Mouse (Mus musculus): ENCODE measurements around the gene Apoa4. TPM values are rescaled to one million over a fixed set of nuclear protein-coding genes. Genes with fewer than 3 reads are reported as not detected.

The Apoa4 gene
- total RNA-seq, 1 experiment, result not detected

- DNase-seq (ENCODE audit: low read depth, low spot score), result no peak
- H3K27ac ChIP-seq (ENCODE audit: insufficient read depth, low read depth, low read length, poor library complexity, severe bottlenecking), result no peak overlapping the region
- H3K9me3 ChIP-seq (ENCODE audit: control insufficient read depth, insufficient read depth, low read depth, low read length), result no peaks in the 10 kb centered on the region
- in situ Hi-C loops (cut with MboI; ENCODE audit: low sequenced_read_pairs in 2 of 2, unreplicated experiment in 2 of 2), result no loop called here
- H3K4me3 ChIP-seq (ENCODE audit: insufficient read depth in 1 of 2, low read depth in 1 of 2, low read length in 2 of 2, poor library complexity in 1 of 2, severe bottlenecking in 1 of 2), result no peak overlapping the region
- H3K4me1 ChIP-seq (ENCODE audit: control insufficient read depth in 2 of 2, insufficient read depth in 2 of 2, low read length in 2 of 2, poor library complexity in 1 of 2), result no peaks in the 10 kb centered on the region; a peak in 1 of 4 replicates
- H3K9ac ChIP-seq (ENCODE audit: insufficient read depth, low read depth, low read length, poor library complexity, severe bottlenecking), result no peak overlapping the region
- no peak for TF ChIP-seq CHD2 (IDR thresholded peaks at IDR 0.05; ENCODE audit: low read depth, low read length)
- TF ChIP-seq HCFC1 (IDR thresholded peaks at IDR 0.05; ENCODE audit: borderline replicate concordance, insufficient read depth, low read length), result no peak
- no peak for TF ChIP-seq ZNF384 (IDR thresholded peaks at IDR 0.05; ENCODE audit: low read depth, low read length)
- TF ChIP-seq MAFK (IDR thresholded peaks at IDR 0.05; ENCODE audit: insufficient read depth, low read depth, low read length), result no peak
- peaks cover 13% of the 10 kb centered on the region for H3K36me3 ChIP-seq (ENCODE audit: control insufficient read depth, insufficient read depth, low read length, poor library complexity, severe bottlenecking)
These were observed 22.3 kb upstream of the Apoa4 start for GRCm38 (mm10) chr9:46218176-46218575.

DNA sequence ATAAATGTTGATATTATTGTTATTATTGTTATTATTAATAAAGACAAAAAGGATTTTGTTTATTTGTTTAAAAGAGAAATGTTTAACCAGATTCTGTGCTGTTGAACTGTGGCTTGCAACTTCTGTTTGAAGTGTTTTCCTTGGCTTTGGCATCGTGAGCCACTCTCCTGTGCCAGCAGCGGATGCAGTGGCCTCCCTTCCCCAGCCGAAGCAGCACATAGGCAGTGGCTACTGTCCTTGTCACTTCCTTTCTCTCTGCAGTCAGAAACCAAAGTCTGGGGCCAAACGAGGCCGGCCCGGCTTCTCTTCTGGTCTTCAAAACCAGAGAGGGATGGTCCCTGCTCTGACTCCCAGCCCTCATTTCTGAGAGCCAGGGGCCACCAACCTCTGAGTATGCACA, 17.4 kb upstream of the Apoa4 start:
- Histone ChIP-seq H3K36me3 (ENCODE audit: control insufficient read depth, insufficient read depth, low read length, poor library complexity, severe bottlenecking) (peaks cover 13% of the 10 kb centered on the region), H3K4me3 (ENCODE audit: insufficient read depth in 1 of 2, low read depth in 1 of 2, low read length in 2 of 2, poor library complexity in 1 of 2, severe bottlenecking in 1 of 2) (no peak overlapping the region), H3K9ac (ENCODE audit: insufficient read depth, low read depth, low read length, poor library complexity, severe bottlenecking) (no peak overlapping the region), H3K4me1 (ENCODE audit: control insufficient read depth in 2 of 2, insufficient read depth in 2 of 2, low read length in 2 of 2, poor library complexity in 1 of 2) (no peaks in the 10 kb centered on the region), H3K9me3 (ENCODE audit: control insufficient read depth, insufficient read depth, low read depth, low read length) (no peaks in the 10 kb centered on the region), H3K27ac (ENCODE audit: insufficient read depth, low read depth, low read length, poor library complexity, severe bottlenecking) (no peak overlapping the region)
- in situ Hi-C loops (cut with MboI; ENCODE audit: low sequenced_read_pairs in 2 of 2, unreplicated experiment in 2 of 2), result no loop called here
- no peak for DNase-seq (ENCODE audit: low read depth, low spot score)
- TF ChIP-seq ZNF384 (IDR thresholded peaks at IDR 0.05; ENCODE audit: low read depth, low read length) (no peak), HCFC1 (IDR thresholded peaks at IDR 0.05; ENCODE audit: borderline replicate concordance, insufficient read depth, low read length) (no peak), MAFK (IDR thresholded peaks at IDR 0.05; ENCODE audit: insufficient read depth, low read depth, low read length) (no peak), ZC3H11A (IDR thresholded peaks at IDR 0.05; ENCODE audit: borderline replicate concordance, low read depth, low read length) (no peak), CHD2 (IDR thresholded peaks at IDR 0.05; ENCODE audit: low read depth, low read length) (no peak)

GRCm38 (mm10) chr9:46224101-46224500, 16.4 kb upstream of the Apoa4 start:
- peaks cover 13% of the 10 kb centered on the region for H3K36me3 ChIP-seq (ENCODE audit: control insufficient read depth, insufficient read depth, low read length, poor library complexity, severe bottlenecking)
- in situ Hi-C loops (cut with MboI; ENCODE audit: low sequenced_read_pairs in 2 of 2, unreplicated experiment in 2 of 2), result no loop called here
- H3K4me3 ChIP-seq (ENCODE audit: insufficient read depth in 1 of 2, low read depth in 1 of 2, low read length in 2 of 2, poor library complexity in 1 of 2, severe bottlenecking in 1 of 2), result no peak overlapping the region
- no peak for TF ChIP-seq HCFC1 (IDR thresholded peaks at IDR 0.05; ENCODE audit: borderline replicate concordance, insufficient read depth, low read length)
- no peak for TF ChIP-seq ZNF384 (IDR thresholded peaks at IDR 0.05; ENCODE audit: low read depth, low read length)
- no peak for TF ChIP-seq CHD2 (IDR thresholded peaks at IDR 0.05; ENCODE audit: low read depth, low read length)
- no peak for TF ChIP-seq MAFK (IDR thresholded peaks at IDR 0.05; ENCODE audit: insufficient read depth, low read depth, low read length)
- H3K27ac ChIP-seq (ENCODE audit: insufficient read depth, low read depth, low read length, poor library complexity, severe bottlenecking), result no peak overlapping the region
- H3K4me1 ChIP-seq (ENCODE audit: control insufficient read depth in 2 of 2, insufficient read depth in 2 of 2, low read length in 2 of 2, poor library complexity in 1 of 2), result peaks cover 0 to 2% of the 10 kb centered on the region in 2 experiments; a peak in 1 of 4 replicates
- no peaks in the 10 kb centered on the region for H3K9me3 ChIP-seq (ENCODE audit: control insufficient read depth, insufficient read depth, low read depth, low read length)
- no peak overlapping the region for H3K9ac ChIP-seq (ENCODE audit: insufficient read depth, low read depth, low read length, poor library complexity, severe bottlenecking)
- DNase-seq (ENCODE audit: low read depth, low spot score), result no peak

DNA sequence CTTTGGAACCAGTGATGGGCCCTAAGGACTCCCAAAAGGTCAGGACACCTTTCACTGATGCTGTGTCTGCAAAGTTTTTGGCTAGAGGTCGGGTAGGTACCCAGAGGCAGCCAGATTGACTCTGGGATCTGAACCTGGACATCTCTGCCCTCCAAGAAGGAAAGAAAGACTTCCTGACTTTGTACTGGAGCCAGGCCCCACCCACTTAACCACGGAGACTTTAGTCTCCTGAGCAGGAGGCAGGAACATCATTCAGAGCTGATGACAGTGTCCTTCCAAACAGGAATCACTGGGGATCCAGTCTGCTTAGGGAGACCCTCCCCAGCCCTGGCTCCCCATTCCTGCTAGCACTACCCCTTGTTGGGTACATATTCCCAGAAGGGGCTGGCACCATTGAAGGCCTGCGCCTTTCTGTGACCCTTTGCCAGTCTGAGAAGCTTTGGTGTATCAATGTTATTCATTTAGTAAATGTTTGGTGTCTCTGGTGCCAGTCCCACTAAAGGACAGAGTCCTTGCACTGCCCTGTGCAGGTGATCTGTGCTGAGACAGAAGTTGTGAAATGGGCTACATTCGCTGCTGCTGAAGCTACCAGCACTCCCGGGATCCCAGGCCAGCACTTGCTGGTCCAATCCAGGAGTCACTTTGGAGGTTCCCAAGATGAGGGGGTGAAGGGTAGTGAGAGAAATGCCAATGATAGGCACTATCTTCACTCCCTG, 15.4 kb upstream of the Apoa4 start:
- peaks cover 11% of the 10 kb centered on the region for H3K36me3 ChIP-seq (ENCODE audit: control insufficient read depth, insufficient read depth, low read length, poor library complexity, severe bottlenecking)
- H3K9ac ChIP-seq (ENCODE audit: insufficient read depth, low read depth, low read length, poor library complexity, severe bottlenecking), result no peak overlapping the region
- TF ChIP-seq MAFK (IDR thresholded peaks at IDR 0.05; ENCODE audit: insufficient read depth, low read depth, low read length), result no peak
- no peak overlapping the region for H3K4me3 ChIP-seq (ENCODE audit: insufficient read depth in 1 of 2, low read depth in 1 of 2, low read length in 2 of 2, poor library complexity in 1 of 2, severe bottlenecking in 1 of 2)
- peaks cover 0 to 2% of the 10 kb centered on the region in 2 experiments; a peak in 1 of 4 replicates for H3K4me1 ChIP-seq (ENCODE audit: control insufficient read depth in 2 of 2, insufficient read depth in 2 of 2, low read length in 2 of 2, poor library complexity in 1 of 2)
- H3K9me3 ChIP-seq (ENCODE audit: control insufficient read depth, insufficient read depth, low read depth, low read length), result no peaks in the 10 kb centered on the region
- no peak overlapping the region for H3K27ac ChIP-seq (ENCODE audit: insufficient read depth, low read depth, low read length, poor library complexity, severe bottlenecking)
- in situ Hi-C loops (cut with MboI; ENCODE audit: low sequenced_read_pairs in 2 of 2, unreplicated experiment in 2 of 2), result no loop called here
- no peak for DNase-seq (ENCODE audit: low read depth, low spot score)

- Histone ChIP-seq H3K4me3 (ENCODE audit: insufficient read depth in 1 of 2, low read depth in 1 of 2, low read length in 2 of 2, poor library complexity in 1 of 2, severe bottlenecking in 1 of 2) (no peak overlapping the region), H3K27ac (ENCODE audit: insufficient read depth, low read depth, low read length, poor library complexity, severe bottlenecking) (no peak overlapping the region), H3K36me3 (ENCODE audit: control insufficient read depth, insufficient read depth, low read length, poor library complexity, severe bottlenecking) (no peaks in the 10 kb centered on the region), H3K9me3 (ENCODE audit: control insufficient read depth, insufficient read depth, low read depth, low read length) (no peaks in the 10 kb centered on the region), H3K4me1 (ENCODE audit: control insufficient read depth in 2 of 2, insufficient read depth in 2 of 2, low read length in 2 of 2, poor library complexity in 1 of 2) (peaks cover 0 to 3% of the 10 kb centered on the region in 2 experiments; a peak in 1 of 4 replicates), H3K9ac (ENCODE audit: insufficient read depth, low read depth, low read length, poor library complexity, severe bottlenecking) (no peak overlapping the region)
- in situ Hi-C loops (cut with MboI; ENCODE audit: low sequenced_read_pairs in 2 of 2, unreplicated experiment in 2 of 2), result no loop called here
- no peak for DNase-seq (ENCODE audit: low read depth, low spot score)
- no peak for TF ChIP-seq ZNF384 (IDR thresholded peaks at IDR 0.05; ENCODE audit: low read depth, low read length)
- no peak for TF ChIP-seq CHD2 (IDR thresholded peaks at IDR 0.05; ENCODE audit: low read depth, low read length)
These were observed 13.4 kb upstream of the Apoa4 start for GRCm38 (mm10) chr9:46227064-46227614.

Data from ES-E14 (cell line).